Mouse (Mus musculus): ENCODE measurements around the gene Map3k19.

Gene Map3k19

GRCm38 (mm10) chr1:127796752-127797151 is 58.1 kb downstream of the Map3k19 start:
- no peak for DNase-seq

DNA sequence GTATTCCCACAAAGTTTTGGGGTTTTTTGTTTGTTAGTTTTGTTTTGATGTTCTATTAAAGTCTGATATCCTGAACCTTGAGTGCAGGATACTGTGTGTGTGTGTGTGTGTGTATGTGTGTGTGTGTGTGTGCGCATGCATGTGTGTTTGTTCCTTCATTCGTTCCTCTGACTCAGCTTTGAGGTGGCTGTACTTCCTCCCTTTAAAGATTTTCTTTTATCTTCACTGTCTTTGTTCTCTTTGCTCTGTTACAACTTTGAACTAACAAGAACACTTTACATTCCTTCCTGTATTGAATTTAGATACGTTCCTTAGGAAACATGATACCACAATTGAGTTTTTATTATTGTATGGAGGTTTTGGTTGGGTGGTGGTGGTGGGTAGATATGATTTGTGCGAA is 58.5 kb downstream of the Map3k19 start:
- no peak for DNase-seq

GRCm38 (mm10) chr1:127795087-127795769 is 59.6 kb downstream of the Map3k19 start:
- no peak for DNase-seq

GRCm38 (mm10) chr1:127793459-127793858 is 61.4 kb downstream of the Map3k19 start:
- no peak for DNase-seq

DNA sequence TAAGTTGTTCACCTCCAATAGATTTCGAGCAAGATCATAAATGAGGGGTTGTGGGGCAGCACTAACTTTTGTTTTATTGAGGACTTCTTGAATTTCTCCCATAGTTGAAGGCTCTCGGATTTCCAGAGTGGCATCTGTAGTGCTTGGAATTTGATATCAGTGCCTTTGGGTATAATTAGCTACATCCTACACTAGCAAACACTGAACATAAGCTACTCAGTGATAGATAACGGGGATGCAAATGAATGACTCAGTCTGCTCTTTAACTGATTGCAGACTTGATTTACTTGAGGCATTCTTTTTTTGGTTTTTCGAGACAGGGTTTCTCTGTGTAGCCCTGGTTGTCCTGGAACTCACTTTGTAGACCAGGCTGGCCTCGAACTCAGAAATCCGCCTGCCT is 65.9 kb downstream of the Map3k19 start:
- no peak for DNase-seq

DNA sequence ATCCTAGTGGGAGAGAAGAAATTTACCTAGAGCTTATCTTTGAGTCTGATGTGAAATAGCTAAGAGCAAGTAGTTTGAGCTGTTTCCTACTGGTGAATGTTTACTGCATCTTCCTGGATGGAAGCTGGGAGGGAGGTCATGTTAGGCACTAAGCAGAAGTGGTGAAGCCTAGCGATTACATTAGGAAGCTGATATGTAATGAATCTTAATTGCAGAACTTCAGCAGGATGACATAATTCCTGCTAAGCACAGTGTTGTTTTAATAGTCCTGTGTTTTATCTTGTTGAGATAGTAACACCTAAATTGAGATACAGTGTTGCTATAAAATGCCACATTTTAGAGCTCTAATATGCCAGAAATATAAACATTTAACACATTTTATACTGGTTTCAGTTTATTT is 68.9 kb downstream of the Map3k19 start:
- no peak for DNase-seq

GRCm38 (mm10) chr1:127783862-127784261 is 71.0 kb downstream of the Map3k19 start:
- DNase-seq: no peak

DNA sequence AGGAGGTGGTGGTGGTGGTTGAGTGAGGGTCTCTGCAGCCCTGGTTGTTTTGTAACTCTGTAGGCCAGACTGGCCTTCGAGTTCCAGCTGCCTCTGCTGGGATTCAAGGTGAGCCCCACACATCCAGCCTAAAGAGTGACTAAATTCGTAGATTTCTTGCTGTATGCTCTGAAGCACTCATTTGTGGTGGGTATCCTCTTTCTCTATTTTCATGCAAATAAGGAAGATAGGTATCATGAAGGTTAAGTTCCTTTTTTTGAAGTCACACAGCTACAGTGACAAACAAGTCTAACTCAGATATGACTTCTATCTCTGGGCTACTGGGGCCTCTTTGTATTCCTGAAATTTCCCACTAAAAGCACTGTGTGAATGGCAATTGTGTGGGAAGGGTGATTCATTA is 74.0 kb downstream of the Map3k19 start:
- DNase-seq: no peak

GRCm38 (mm10) chr1:127780142-127780541 is 74.7 kb downstream of the Map3k19 start:
- no peak for DNase-seq

DNA sequence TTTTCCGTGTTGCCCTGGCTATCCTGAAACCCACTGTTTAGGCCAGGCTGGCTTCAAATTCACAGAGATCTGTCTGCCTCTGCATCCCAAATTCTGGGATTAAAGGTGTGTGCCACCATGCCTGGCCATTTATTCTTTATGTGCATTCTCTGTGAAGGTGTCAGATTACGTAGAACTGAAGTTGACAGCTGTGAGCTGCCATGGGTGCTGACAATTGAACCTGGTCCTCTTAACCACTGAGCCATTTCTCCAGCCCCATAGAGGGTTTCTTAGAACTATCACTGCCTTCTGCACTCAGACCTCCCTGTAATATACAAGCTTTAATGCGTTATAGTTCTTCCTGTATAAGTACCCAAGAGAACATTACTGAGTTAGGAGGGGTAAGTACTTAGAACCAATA is 76.2 kb downstream of the Map3k19 start:
- DNase-seq: no peak

GRCm38 (mm10) chr1:127776246-127776645 is 78.6 kb downstream of the Map3k19 start:
- DNase-seq: no peak

DNA sequence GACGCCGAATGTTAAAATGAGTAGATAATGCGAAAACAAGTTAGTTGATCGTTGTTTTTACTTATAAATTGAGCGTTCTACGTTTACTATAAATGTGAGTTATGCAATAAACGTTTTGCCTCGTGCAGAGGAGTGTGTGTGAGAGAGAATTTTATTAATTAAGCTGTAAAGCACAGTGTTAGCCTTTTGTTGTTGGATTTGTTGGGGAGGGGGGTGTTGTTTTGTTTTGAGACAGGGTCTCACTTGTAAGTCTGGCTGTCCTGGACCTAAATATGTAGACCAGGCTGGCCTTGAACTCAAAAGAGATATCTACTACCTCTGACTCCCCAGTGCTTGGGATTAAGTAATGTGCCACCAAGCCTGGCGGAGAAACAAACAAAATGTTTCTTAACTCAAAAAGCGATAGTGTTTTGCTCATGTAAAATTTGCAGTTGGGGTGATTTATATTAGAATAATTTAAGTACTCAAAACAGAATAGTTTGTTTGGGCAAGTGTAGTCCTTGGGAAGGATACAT is 79.6 kb downstream of the Map3k19 start:
- no peak for DNase-seq

DNA sequence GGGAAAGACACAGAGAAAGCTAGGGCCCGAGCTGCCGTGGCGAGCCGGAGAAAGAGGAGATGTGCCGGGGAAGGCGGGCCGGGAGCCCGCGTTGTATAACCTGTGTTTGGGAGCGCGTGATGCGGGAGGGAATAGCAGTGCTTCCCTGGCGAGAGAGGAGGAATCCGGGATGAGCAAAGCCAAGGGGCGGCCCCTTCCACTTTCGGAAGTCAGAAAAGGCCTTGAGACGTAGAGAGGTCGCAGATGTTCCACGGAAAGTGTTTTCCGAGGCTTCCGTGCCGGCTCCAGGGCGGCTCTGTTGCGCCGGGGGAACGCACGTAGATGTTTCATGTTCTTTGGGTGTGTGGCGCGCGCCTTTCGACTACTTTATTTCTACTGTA is 80.3 kb downstream of the Map3k19 start:
- DNase-seq: no peak

DNA sequence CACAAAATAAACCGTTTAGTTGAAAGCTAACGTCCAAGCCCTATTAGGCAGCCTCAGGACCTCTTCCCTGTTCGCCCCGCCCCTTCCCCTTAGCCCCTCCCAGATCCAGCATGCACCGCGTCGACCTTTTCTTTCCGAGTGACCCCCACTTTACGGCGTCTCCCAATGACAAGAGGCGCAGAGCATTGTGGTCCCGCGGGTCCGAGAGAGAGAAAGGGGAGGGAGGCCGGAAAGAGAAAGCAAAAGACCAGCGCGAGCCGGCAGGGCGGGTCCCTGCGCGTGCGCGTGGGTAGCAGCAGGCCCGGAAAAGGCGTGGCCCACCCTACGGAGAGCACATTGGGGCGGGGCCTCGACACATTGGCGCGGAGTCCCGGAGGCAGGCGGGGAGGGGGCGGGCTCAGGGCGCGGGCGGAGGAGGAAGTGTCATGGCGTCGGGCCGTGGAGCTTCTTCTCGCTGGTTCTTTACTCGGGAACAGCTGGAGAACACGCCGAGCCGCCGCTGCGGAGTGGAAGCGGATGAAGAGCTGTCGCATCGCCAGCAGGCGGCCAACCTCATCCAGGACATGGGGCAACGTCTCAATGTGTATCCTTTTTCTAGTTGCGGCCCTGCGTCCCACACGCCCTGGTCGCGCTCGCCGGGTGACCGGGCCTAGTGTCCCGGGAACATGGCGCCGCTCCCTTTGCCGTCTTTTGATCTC is 80.9 kb downstream of the Map3k19 start, which contains the start of gene Ccnt2:
Ccnt2 (plus strand) TSS at position 362 of the 698 bp plus-strand sequence.
- DNase-seq: peak; percentile 97 to 99

DNA sequence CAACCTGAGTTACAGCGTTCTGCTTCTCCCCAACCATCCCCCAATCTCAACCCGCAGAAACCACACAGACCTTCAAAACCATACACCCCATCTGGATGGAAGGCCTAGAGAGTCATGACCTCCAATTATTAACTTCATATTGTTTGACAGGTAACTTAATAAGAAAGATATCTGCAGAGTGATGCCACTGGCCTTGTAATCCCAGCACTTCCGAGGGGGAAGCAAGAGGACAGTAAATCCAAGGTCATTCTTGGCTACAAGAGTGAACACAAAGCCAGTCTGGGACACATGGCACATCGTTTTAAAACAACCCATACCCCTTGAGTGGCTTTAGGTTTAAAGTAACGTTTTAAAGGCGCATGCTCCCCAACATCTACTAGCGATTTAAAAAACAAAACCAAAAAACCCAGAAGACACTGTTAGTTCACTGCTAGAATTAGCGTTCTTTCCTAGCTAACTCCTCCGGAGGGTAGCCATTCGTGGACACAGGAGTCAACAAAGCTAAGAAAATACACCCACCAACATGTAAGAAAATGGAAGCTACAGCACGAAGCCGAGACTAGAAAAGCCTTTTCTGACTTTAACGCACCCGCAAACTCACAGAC is 81.5 kb downstream of the Map3k19 start:
- no peak for DNase-seq

- DNase-seq: no peak
Measured at GRCm38 (mm10) chr1:127766741-127767140, 88.1 kb downstream of the Map3k19 start.

DNA sequence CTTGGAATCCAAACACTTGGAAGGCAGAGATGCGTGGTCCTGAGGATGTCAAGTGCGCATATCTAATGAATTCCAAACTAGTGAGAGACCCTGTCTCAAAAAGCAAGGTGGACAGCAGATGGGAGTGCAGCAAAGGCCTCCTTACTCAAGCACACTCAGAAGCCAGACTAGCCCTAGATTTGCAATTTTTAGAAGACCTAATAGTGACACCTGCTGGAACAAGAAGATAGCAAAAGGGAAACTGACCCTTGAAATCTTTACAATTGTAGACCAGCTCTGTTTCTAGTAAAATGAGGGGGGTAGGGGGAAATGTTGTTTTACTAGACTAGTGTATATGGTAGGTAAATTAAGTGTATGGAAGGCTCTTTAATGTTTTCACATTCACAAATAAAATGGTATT is 89.4 kb downstream of the Map3k19 start:
- no peak for DNase-seq
